Mouse (Mus musculus) adrenal gland, postnatal 25 days (tissue): Measurements from ENCODE around the gene Trip13. TPM values are rescaled to one million over a fixed set of nuclear protein-coding genes. Genes with fewer than 3 reads are reported as not detected.

Source experiments
- DNase-seq: peaks from one replicate; pipeline ENCODE4 v3.0.0; 2021; ENCODE audit warnings: mixed read lengths
- microRNA-seq, 2 experiments: library from miRNA; unstranded; fragments of <30 nt; microRNA quantifications; one replicate each; pipeline ENCODE4 v1.2.0; 2021
- total RNA-seq: library from RNA; stranded (reverse); gene quantifications from 2 replicates; pipeline ENCODE4 v1.2.3, GENCODE M21; 2021

The Trip13 gene
- total RNA-seq, 1 experiment from 2014 or later, result 3.3 TPM

GRCm38 (mm10) chr13:73886601-73887000, 51.0 kb downstream of the Trip13 start:
- no peak for DNase-seq

DNA sequence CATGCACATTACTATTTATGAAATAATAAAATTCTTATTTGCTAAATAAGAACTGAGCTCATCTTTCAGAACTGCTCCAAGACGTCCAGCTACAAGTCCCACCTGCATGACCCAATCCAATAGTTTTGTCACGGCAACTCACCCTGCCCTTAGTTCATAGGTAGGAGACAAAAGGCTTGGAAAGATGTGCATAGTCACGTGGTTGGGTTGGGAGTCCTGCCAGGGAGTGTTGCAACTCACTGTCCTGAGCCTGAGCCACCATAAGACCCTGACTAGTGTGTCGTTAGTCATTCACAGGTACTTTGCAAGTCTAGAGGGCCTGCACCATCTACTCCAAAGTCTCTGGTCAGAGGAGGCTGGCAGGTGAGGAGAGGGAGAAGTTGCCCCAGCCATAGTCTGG, 51.5 kb downstream of the Trip13 start:
- DNase-seq, result peak; percentile 22

GRCm38 (mm10) chr13:73885656-73886055, 51.9 kb downstream of the Trip13 start:
- DNase-seq, result peak; percentile 44

- DNase-seq, result no peak
Measured at GRCm38 (mm10) chr13:73881347-73881746, 56.2 kb downstream of the Trip13 start.

- peak; percentile 59 for DNase-seq
Measured at GRCm38 (mm10) chr13:73879824-73880223, 57.8 kb downstream of the Trip13 start.

- DNase-seq, result no peak
Measured at GRCm38 (mm10) chr13:73872159-73872558, 65.4 kb downstream of the Trip13 start.

Small RNA genes lying within 50 kb of the gene (microRNA-seq; reads per million reads assigned to microRNA genes)
- gene Gm25197, result 0 reads per million in 2 experiments

Other genes starting within 250 kb of the Trip13 start
- 0.24 and 0.36 TPM in 2 replicates for gene Slc6a19, start 232.9 kb downstream of the Trip13 start, total RNA-seq
- 40.0 and 48.2 TPM in 2 replicates for gene Slc12a7, start 204.7 kb downstream of the Trip13 start, total RNA-seq
- 1.2 and 1.8 TPM in 2 replicates for gene Nkd2, start 90.2 kb downstream of the Trip13 start, total RNA-seq
- gene Brd9, start within 50 bp of the Trip13 start, total RNA-seq, result 29.2 and 37.5 TPM in 2 replicates
- not detected in 2 replicates for gene Zdhhc11, start 26.1 kb upstream of the Trip13 start, total RNA-seq
- gene Tppp, start 71.6 kb upstream of the Trip13 start, total RNA-seq, result 4.3 and 6.9 TPM in 2 replicates
- gene Cep72, start 124.5 kb upstream of the Trip13 start, total RNA-seq, result 3.6 and 6.8 TPM in 2 replicates
- 0.09 TPM in 1 of 2 replicates, not detected in the other for gene Slc9a3, start 183.7 kb upstream of the Trip13 start, total RNA-seq